Mouse (Mus musculus) ES-E14 (cell line): Measurements from ENCODE around the gene Mcm9. TPM values are rescaled to one million over a fixed set of nuclear protein-coding genes. Genes with fewer than 3 reads are reported as not detected.

Source experiments
- DNase-seq: peaks from one replicate; pipeline ENCODE4 v3.0.0-alpha.2; 2013; ENCODE audit warnings: low read depth, low spot score
- H3K27ac ChIP-seq: 2 replicates; pipeline ENCODE4 v1.5.1; 2012; ENCODE audit warnings: low read depth, mild to moderate bottlenecking, low read length, moderate library complexity, mixed read lengths; ENCODE audit not compliant: poor library complexity, insufficient read depth, severe bottlenecking
- H3K36me3 ChIP-seq: 2 replicates; pipeline ENCODE4 v1.6.1; 2012; ENCODE audit warnings: mild to moderate bottlenecking, low read length, moderate library complexity, mixed read lengths; ENCODE audit not compliant: control insufficient read depth, poor library complexity, insufficient read depth, severe bottlenecking
- H3K4me1 ChIP-seq, 2 experiments: fragments of 150-350 bp in 1 of 2; sonication (generic) in 1 of 2; 2 replicates each; pipeline ENCODE4 v1.6.1; 2012; ENCODE audit warnings: low read length in 2 of 2, mild to moderate bottlenecking in 1 of 2, mixed read lengths in 1 of 2; ENCODE audit not compliant: control insufficient read depth in 2 of 2, insufficient read depth in 2 of 2, poor library complexity in 1 of 2
- H3K4me3 ChIP-seq, 2 experiments: fragments of 150-350 bp in 1 of 2; sonication (generic) in 1 of 2; 2 replicates each; pipeline ENCODE4 v1.5.1; 2012; ENCODE audit warnings: low read length in 2 of 2, low read depth in 1 of 2, mild to moderate bottlenecking in 1 of 2, mixed read lengths in 1 of 2; ENCODE audit not compliant: insufficient read depth in 1 of 2, poor library complexity in 1 of 2, severe bottlenecking in 1 of 2
- H3K9ac ChIP-seq: 2 replicates; pipeline ENCODE4 v1.6.1; 2012; ENCODE audit warnings: low read depth, mild to moderate bottlenecking, low read length, mixed read lengths; ENCODE audit not compliant: poor library complexity, insufficient read depth, severe bottlenecking
- H3K9me3 ChIP-seq: fragments of 150-350 bp; sonication (generic); 2 replicates; pipeline ENCODE4 v1.6.1; 2012; ENCODE audit warnings: low read depth, mild to moderate bottlenecking, low read length; ENCODE audit not compliant: control insufficient read depth, insufficient read depth
- CHD2 ChIP-seq: IDR thresholded peaks from 2 replicates; pipeline ENCODE4 v1.6.1; 2014; ENCODE audit warnings: mild to moderate bottlenecking, low read depth, low read length, inconsistent platforms
- HCFC1 ChIP-seq: IDR thresholded peaks from 2 replicates; pipeline ENCODE4 v1.6.1; 2012; ENCODE audit warnings: low read length, inconsistent platforms, borderline replicate concordance; ENCODE audit not compliant: insufficient read depth
- MAFK ChIP-seq: IDR thresholded peaks from 2 replicates; pipeline ENCODE4 v1.6.1; 2014; ENCODE audit warnings: mild to moderate bottlenecking, low read depth, low read length, inconsistent platforms; ENCODE audit not compliant: insufficient read depth
- ZC3H11A ChIP-seq: IDR thresholded peaks from 2 replicates; pipeline ENCODE4 v1.6.1; 2012; ENCODE audit warnings: low read depth, mild to moderate bottlenecking, inconsistent platforms, low read length, borderline replicate concordance
- ZNF384 ChIP-seq: IDR thresholded peaks from 2 replicates; pipeline ENCODE4 v1.6.1; 2012; ENCODE audit warnings: low read depth, low read length, inconsistent platforms
- in situ Hi-C, 2 experiments: fragments of 600-800 bp; cut with MboI; formaldehyde crosslinking; loops; one replicate each; pipeline ENCODE4 v1.15.1; 2025; ENCODE audit warnings: low sequenced_read_pairs in 2 of 2, inconsistent platforms in 1 of 2; ENCODE audit not compliant: unreplicated experiment in 2 of 2
- total RNA-seq: library from RNA; depleted of rRNA; stranded (reverse); fragments of 300-350 nt; gene quantifications from 2 replicates; pipeline ENCODE4 v1.2.3, GENCODE M21; 2012

Gene Mcm9
- total RNA-seq, 1 experiment, result 14.9 TPM

- H3K9me3 ChIP-seq, result no peaks in the 10 kb centered on the region
- H3K4me3 ChIP-seq, result no peak overlapping the region
- TF ChIP-seq ZNF384 (no peak), CHD2 (no peak), ZC3H11A (no peak), HCFC1 (no peak), MAFK (no peak)
- peaks cover 14% of the 10 kb centered on the region for H3K36me3 ChIP-seq
- peaks cover 0 to 2% of the 10 kb centered on the region in 2 experiments; a peak in 1 of 4 replicates for H3K4me1 ChIP-seq
- H3K9ac ChIP-seq, result no peak overlapping the region
- no peak overlapping the region for H3K27ac ChIP-seq
- in situ Hi-C loops, result no loop called here
- DNase-seq, result no peak
Observed at GRCm38 (mm10) chr10:53605328-53605727, 24.9 kb downstream of the Mcm9 start.

GRCm38 (mm10) chr10:53598821-53599220 is 31.4 kb downstream of the Mcm9 start:
- Histone ChIP-seq H3K27ac (no peak overlapping the region), H3K36me3 (peaks cover 5% of the 10 kb centered on the region; the same call in 1 of the 2 replicates), H3K4me1 (peaks cover 2% of the 10 kb centered on the region in 2 experiments; a peak in 1 of 4 replicates), H3K4me3 (peak overlapping the region; percentile 64 to 91), H3K9ac (no peak overlapping the region; the same call in 1 of the 2 replicates), H3K9me3 (no peaks in the 10 kb centered on the region)
- TF ChIP-seq ZC3H11A (no peak), MAFK (peak; percentile 93), CHD2 (no peak), HCFC1 (no peak), ZNF384 (no peak)
- in situ Hi-C loops, result no loop called here
- DNase-seq, result peak; percentile 30

GRCm38 (mm10) chr10:53597121-53597881 is 32.9 kb downstream of the Mcm9 start:
- H3K4me1 ChIP-seq, result peaks cover 2% of the 10 kb centered on the region in 2 experiments; a peak in 1 of 4 replicates

GRCm38 (mm10) chr10:53596677-53597120 is 33.5 kb downstream of the Mcm9 start, which contains the start of gene Asf1a:
Gene Asf1a, plus strand, starts transcription at chr10:53596757.
- in situ Hi-C loops, result no loop called here
- Histone ChIP-seq H3K27ac (peak within 1 kb of the TSS; percentile 82), H3K9me3 (no peaks in the 10 kb centered on the region), H3K36me3 (0 out of 2 replicates have a peak, but pooled peaks cover 3% of the 10 kb centered on the region), H3K4me3 (peak within 1 kb of the TSS; percentile 90 to 91), H3K9ac (peak within 1 kb of the TSS; percentile 90), H3K4me1 (peaks cover 2% of the 10 kb centered on the region in 2 experiments; a peak in 1 of 4 replicates)
- DNase-seq, result peak; percentile 78
- 0 out of 2 replicates have a peak, but pooled peaks have one; percentile 35 for TF ChIP-seq HCFC1
- no peak for TF ChIP-seq MAFK
- 0 out of 2 replicates have a peak, but pooled peaks have one; percentile 33 for TF ChIP-seq ZNF384

More at GRCm38 (mm10) chr10:53597121-53597881, 32.9 kb downstream of the Mcm9 start:
- in situ Hi-C loops, result no loop called here
- Histone ChIP-seq H3K36me3 (0 out of 2 replicates have a peak, but pooled peaks cover 3% of the 10 kb centered on the region), H3K9me3 (no peaks in the 10 kb centered on the region), H3K4me3 (peak overlapping the region; percentile 90 to 91), H3K9ac (peak overlapping the region; percentile 90), H3K27ac (peak overlapping the region; percentile 82)
- TF ChIP-seq CHD2 (no peak), ZNF384 (no peak), ZC3H11A (no peak), MAFK (no peak), HCFC1 (no peak)
- no peak for DNase-seq
